Mouse (Mus musculus) right cerebral cortex, adult 18-20 months (tissue): Measurements from ENCODE around the gene Ddx49.

Source experiments
- DNase-seq: peaks from one replicate; pipeline ENCODE4 v3.0.0; 2022; ENCODE audit warnings: mixed read lengths

Ddx49 gene

DNA sequence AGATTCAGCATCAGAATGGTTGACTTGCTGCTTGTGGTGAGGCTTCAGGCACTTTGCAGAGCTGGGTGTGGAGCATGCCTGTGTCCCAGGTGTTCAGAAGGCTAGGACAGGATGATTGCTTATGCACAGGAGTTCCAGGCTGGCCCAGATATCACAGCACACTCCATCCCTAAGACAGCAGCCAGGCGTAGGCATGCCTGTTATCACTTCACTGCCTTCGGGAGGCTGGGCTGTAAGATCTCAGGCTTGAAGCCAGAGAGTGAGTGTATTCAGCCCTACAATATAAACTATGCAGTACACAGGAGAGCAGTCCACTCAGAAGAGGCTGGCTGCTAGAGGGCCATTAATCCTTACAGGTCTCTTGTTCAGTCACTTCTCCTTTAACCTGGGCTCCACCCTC, 43.2 kb downstream of the Ddx49 start:
- DNase-seq = no peak

DNA sequence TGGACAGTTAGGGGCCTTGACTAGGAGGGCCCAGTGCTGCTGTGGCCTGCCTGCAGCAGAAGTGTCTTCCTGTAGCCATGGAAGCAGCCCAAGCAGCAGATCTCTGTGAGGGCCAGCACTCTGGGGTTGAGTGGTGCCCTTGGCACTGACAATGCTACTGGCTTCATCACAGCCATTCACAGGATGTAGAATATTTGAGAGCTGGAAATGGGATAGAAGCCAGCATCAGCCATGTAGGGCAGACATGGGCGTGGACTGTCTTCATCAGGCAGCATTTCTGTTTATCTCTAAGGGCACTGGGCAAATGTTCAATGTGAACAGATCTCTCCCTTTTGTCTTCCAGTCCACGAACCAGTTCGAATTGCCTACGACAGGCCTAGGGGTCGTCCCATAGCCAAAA, 43.7 kb downstream of the Ddx49 start:
- no peak for DNase-seq

DNA sequence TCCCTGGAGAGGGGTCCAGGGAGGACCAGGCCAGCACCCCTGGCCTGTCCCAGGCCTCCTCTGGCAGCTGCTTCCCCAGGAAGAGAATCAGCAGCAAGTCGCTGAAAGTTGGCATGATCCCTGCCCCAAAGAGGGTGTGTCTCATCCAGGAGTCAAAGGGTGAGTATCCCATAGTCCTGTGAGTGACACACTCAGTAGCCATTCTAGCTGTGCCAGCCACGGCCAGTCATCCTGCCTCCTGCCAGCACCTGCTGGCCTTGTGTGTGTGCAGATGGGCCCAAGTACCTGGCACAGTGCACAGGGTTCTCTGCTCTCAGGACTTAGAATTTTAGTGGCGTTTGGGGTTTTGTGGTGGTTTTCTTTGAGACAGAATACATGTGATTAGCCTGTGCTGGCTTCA, 44.8 kb downstream of the Ddx49 start:
- DNase-seq = no peak

DNA sequence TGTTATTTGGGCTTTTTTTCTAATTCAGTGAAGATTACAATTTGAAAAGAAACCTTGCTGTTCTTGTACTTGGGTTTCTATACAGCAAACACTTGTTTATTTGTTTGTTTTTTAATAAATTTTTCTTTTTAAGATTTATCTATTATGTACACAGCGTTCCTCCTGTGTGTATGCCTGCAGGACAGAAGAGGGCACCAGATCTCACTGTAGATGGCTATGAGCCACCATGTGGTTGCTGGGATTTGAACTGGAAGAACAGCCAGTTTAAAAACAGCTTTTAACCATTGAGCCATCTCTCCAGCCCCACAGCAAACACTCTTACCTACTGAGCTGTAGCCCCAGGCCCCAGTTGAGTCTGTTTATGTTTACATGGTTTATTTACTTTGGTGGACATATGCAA, 47.7 kb downstream of the Ddx49 start:
- DNase-seq = no peak

DNA sequence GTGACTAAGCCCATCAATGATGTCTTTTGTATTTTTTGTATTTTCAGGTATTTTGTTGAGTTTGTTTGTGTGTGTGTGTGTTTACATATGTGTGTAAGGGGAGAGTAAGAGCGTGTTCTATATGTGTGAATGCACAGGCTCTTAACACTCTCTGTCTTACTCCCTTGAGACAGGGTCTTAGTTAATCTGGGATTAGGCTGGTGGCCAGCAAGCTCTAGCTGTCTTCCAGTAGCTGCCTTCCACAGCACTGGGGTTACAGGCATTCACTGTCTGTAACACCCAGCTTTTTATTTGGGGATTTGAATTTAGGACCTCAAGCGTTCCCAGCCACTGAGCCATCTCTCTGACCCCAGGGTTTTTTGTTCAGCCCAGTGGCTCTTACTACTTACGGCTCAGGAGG, 54.4 kb downstream of the Ddx49 start:
- no peak for DNase-seq

DNA sequence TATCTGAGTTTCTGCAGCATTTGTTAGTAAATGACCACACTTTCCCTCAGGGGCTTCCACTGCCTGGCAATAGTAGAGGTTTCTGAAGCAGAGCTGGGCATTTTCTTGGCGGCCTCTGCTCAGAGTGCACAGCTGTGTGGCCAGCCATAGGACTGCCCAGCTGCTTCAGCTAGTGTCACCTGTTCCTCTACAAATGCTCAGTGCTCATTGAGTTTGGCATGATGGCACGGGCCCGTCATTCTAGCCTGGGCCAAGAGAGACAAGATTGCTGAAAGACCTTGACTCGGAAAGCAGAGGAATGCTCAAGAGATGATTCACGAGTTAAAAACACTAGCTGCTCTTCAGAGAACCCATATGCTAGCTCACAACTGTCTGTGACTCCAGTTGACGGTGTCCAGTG, 55.7 kb downstream of the Ddx49 start:
- DNase-seq = no peak
